Mouse (Mus musculus): Measurements from ENCODE around the gene Bmp10.
"Not testable (repeated sequence)": the region's sequence is repeated elsewhere in the genome, so short reads cannot be mapped to it uniquely, and the experiment has no call there.

Gene Bmp10

DNA sequence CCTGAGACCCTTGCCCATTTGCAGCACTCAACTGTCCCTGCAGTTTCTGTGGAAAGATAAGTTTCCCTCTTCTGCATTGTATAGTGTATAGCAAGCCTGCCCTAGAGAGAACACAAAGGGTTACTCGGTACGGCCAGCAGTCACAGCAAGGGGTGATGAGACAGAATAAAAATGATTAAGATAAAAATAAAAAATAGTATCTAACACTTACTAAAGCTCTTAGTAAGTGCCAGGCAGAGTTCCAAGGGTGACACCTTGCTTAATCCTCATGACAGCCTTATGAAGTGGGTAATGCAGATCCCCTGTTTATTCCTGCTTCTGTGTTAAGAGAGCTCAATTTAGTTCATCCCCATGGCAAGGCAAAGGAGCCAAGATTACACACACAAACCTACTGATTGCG, 20.7 kb downstream of the Bmp10 start:
- no peak for DNase-seq (ENCODE audit: low read depth)

DNA sequence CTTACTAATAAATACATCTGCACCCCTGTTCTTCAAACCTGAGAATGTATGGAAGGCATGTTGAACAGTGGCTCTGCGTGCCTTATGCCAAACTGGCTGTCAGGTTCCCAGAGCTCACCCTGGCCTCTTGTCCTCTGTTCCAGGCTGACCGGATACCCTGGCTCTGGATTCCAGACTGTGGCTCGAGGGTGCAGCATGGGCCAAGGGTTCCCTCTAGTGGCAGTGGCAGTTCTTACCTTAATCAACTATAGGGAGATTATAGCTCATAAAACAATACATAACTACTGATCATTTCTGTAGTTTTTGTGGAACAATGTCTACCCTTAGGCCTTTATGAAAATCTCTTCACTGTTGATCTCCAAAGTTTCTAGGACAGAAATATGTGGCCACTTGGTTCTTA, 22.2 kb downstream of the Bmp10 start:
- DNase-seq (ENCODE audit: low read depth) = no peak

DNA sequence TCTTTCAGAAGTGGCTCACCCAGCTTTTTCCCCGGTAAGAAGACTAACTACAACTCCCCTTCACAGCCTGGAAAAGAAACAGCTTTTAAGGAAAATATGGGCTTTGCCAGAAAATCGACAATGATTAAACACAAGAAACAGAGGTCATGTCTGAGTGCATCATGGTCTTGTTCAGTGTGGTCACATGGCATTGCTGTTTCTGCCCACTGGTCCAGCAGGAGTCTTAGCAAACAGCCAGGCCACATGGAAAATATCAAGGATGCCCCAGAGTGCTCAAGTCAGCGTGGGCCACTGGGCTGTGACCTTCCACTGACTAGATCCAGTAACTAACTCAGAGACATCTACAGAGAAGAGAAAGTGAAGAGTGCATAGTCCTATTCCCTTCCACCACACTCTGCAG, 23.0 kb downstream of the Bmp10 start:
- DNase-seq (ENCODE audit: low read depth) = no peak

DNA sequence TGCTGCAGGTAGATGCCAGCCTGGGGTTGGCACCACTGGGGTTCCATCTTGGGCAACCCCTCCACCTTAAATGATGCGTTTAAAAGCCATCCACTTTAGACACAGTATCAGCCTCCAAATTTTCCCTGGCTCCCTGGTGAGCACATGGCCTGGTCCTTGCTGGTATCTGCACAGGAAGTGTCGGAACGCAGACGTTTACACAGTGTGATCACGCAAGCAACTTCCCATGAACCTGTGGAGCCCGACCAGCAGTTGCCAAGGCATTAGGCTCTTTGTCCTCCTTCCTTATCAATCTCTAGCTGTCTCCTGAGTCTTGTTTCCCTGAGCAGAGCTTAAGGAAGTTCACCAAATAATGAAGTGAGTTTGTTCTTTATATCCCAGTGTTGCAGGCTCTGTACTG, 26.7 kb downstream of the Bmp10 start:
- no peak for DNase-seq (ENCODE audit: low read depth)

DNA sequence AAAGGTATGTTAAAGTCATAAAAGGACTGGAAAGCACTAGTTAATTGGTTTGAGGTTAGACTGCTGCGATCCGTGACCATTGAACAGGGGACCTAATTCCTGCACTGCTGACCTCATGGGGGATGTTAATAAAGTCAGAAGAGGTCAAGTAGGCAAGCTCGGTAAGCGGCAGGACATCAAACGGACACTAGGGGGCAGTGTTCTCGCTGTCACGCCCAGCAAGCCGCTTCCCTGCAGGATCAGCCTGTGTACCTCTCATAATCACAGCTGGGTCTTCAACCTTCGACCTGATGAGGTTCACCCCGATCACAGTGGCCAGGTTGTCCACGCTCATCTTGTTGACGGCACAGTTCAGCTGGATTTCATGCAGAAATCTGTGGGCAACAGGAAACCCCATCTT, 37.4 kb downstream of the Bmp10 start:
- no peak for DNase-seq (ENCODE audit: low read depth)

DNA sequence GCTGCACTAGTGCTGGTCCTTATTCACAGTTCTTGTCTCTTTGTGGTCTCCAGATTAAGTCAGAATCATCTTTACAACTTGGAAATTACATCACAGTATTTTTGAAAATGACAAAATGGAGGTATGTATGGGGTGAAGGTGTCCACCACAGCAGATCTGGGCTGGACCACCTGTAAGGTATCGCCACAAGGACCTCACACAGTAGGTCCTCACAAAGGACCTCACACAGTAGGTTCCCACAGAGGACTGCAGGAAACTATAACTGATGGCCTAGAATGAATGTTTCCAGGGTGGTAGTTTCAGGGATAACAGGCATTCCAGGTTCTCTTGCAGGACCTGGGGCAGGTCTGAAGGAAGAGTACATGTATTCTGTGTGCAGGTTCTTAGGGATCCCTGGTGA, 38.6 kb downstream of the Bmp10 start:
- no peak for DNase-seq (ENCODE audit: low read depth)

DNA sequence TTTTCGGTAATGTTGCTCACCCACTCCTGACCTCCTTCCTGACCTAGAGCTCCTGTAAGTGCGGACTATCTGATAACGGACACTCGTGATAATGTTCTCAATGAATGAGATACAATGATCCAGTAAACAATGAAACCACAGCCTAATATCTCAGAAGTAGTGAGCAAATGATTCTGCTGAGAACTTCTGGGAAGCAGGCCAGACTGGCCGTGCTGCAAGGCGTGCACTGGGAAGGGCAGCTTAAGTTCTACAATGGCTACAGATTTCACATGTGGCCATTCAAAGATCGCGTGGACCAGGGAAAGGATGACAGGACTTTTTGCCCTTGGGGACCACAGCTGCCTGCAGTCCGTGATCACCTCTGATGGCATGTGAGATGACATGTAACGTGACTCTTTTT, 39.6 kb downstream of the Bmp10 start:
- DNase-seq (ENCODE audit: low read depth) = peak; percentile 52

DNA sequence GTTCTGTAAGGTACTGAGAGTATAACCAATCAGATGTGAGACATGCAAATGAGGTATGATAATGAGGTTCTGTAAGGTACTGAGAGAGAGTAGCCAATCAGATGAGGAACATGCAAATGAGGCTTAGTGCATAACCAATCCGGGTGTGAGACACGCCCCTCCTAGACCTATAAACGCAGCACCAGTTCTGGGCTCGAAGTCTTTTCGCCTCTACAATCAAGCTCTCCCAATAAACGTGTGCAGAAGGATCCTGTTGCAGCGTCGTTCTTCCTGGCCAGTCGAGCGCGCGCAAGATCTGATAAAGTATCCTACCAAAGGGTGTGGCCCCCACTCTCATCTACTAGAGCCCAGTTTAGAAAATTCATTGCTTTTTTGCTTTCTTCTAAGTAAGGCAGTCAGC, 41.3 kb downstream of the Bmp10 start:
- DNase-seq (ENCODE audit: low read depth) = not testable (repeated sequence)

DNA sequence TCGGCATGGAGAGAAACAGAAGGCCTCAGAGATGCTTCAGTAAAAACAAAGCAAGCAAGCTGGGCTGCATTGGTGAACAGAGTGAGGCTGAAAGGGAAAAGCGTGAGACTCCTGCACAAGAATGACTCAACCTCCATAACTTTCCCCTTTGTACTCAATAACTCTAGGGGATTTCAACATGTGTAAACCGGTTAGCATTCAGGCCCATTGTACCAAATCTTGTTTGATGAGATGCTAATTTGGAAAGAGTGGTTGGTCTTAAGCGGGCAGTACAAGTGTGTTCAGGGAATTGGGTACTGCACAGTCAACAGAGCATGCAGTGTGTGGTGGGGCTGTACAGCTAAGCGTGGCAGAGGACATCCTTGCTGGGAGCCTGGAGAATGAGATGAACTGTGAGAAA, 46.4 kb downstream of the Bmp10 start:
- no peak for DNase-seq (ENCODE audit: low read depth)

DNA sequence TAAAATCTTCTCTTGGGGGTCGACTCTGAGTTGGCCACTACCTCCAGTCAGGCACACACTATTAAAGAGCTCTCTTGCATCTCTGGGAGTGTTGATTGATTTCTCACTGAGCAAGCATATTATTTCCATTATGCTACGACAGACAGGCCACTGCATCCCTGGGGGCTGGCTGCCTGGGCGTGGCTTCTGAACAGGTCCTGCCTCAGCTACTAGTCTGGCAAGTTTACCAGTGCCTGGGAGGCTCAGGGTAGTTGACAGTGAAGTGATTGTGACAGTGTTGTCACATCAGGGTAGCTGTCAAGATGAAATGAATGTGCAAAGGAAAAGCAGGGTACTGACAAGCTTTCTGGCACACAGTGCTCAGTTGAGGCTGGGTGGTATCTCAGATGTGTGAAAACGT, 50.1 kb downstream of the Bmp10 start:
- no peak for DNase-seq (ENCODE audit: low read depth)

DNA sequence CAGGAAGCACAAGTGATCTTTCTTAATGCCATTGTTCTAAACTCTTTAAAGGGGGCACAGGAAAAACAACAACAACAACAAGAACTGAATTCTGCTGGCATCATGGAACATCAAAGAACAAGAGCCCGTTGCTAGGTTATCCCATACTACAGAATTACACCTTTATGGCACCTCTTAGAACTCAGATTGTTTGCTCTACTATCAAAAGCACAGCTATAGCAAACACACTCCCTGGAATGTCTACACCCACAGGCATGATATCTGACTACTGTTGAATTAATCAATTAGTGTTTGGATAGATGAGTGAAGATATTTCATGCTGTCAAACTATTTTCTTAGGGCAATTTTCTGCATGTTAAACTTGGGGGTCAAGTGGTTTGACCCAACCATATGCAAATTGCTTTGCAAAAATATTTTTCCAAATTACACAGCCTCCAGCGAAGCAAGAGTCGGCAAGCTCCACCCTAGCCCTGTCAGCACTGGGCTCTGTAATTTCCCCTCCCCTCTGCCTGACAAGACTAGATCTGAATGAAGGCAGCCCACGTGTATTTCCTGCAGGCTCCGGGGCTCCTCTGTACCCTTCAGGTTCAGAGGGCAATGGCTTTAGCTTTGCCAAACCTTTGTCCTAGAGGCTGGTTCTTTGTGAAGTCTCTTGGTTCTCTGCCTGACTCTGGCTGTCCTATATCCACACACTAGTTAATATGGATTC, 50.7 kb downstream of the Bmp10 start:
- DNase-seq (ENCODE audit: low read depth) = no peak

DNA sequence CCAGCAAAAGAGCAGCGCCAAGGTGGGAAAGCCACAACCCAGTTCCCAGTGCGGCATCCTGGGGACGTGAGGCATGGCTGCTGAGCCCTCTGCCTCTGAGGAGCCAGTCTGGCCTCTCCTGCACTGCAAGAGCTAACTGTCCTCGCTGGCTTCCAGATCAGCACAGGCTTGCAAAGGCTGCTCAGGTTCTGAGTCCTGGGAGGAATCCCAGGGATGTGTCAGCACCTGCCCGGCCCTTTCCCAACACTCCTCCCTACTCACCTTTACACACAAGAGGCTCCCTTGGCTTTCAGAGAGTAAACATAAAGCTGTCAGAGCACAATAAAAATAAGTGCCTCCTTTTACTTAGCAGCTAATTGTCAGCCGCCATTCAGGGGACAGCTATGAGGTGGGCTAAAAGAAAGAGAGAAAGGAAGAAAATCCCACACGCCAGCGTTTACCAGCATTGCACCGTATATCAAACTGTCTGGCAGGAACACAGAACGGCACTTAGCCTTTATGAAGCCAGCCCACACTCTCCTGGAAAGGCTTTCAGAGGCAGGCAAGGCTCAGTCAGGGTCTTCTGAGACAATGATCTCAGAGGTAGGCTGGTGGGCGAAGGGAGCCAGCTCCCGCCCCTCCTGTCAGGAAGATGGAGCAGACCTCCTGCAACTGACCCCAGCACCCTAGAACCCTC, 54.6 kb downstream of the Bmp10 start:
- DNase-seq (ENCODE audit: low read depth) = no peak

DNA sequence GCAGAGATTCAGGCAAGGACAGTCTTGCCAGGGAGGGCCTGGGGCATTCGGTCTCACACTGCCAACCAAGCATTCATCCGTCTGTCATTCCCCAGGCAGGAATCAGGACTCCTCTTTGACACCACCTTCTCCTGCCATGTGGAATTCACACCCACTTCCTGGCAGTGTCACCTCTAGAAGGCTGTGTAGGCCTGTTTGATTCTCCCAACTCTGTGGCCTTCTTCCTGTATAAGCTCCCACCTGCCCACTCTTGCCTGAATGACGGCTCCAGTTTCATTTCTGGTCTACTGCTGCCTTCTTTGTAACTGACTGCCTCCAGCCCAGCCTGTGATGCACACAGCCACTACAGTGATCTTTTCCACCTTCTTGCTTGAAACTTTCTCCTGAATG, 55.1 kb downstream of the Bmp10 start:
- DNase-seq (ENCODE audit: low read depth) = no peak

DNA sequence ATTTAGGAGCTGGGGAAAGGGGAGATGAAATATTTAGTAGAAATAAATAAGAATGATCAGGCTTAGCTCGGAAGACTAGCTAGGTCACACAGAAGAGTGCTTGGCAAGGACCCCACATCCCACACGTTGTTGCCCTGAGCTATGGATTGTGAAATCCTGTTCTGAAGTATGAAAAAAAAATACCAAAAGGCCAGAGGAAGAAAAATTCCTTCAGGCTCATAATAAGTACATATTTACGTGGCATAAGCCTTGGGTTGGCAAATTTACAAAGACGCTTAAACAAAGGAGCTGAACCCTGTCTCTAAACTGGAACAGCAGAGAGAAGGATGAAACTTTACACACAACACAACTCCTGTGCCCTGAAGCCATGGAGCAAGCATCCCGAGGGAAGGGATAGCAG, 56.0 kb downstream of the Bmp10 start:
- DNase-seq (ENCODE audit: low read depth) = no peak

All from fibroblast of lung, adult 2 months (primary cell).